Mouse (Mus musculus) E14TG2a.4 (cell line): ENCODE measurements around the gene Slc38a1.

ENCODE experiments used
- CTCF ChIP-seq: conservative IDR thresholded peaks from 2 replicates; pipeline ENCODE4 v1.5.1; 2014; ENCODE audit warnings: low read length
- NANOG ChIP-seq: IDR thresholded peaks from 2 replicates; pipeline ENCODE4 v1.6.1; 2014; ENCODE audit warnings: borderline replicate concordance, low read length, mixed read lengths

DNA sequence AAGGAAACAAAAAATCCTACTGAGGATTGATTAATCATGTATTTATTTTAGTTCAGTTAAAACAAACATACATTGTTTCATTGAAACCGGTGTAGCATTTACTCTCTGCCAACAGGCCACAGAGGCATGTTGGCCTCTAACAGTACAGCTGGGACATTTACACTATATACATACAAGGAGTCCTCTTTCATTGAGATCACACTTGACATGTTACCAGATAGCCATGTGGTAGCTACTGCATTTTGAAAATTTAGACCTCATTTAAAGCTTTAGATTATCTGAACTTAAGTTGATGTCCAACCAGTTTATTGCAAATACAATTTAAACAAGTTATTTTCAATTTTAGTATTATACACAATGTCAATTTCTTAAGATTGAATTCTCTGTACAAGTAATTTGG is 44.7 kb upstream of the Slc38a1 start:
- TF ChIP-seq CTCF = no peak
- TF ChIP-seq NANOG = no peak
